Mouse (Mus musculus): ENCODE measurements around the gene Magea4.

The Magea4 gene

DNA sequence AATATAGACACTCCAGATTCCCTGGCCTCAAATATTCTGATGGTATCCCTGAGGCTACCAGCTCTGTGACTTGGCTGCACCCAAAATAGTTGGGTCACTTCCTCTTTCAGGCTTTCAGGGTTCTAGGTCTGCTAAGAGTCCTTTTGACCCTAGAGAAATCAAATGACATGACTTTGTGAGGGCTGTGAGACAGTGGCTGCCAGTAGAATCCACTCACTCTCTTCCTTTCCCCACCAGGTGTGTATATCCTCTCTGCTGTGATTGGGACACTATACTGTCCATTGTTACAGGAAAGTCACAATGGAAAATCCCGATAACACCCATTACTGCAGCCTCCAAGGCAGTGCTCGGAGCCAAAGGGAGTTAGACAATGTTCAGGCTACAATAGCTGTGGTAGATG lies at the start of gene Magea4:
Gene Magea4 (plus strand): TSS at position 301 of the 400 bp plus-strand sequence.
- DNase-seq (ENCODE audit: low spot score in 2 of 2), result no peak

DNA sequence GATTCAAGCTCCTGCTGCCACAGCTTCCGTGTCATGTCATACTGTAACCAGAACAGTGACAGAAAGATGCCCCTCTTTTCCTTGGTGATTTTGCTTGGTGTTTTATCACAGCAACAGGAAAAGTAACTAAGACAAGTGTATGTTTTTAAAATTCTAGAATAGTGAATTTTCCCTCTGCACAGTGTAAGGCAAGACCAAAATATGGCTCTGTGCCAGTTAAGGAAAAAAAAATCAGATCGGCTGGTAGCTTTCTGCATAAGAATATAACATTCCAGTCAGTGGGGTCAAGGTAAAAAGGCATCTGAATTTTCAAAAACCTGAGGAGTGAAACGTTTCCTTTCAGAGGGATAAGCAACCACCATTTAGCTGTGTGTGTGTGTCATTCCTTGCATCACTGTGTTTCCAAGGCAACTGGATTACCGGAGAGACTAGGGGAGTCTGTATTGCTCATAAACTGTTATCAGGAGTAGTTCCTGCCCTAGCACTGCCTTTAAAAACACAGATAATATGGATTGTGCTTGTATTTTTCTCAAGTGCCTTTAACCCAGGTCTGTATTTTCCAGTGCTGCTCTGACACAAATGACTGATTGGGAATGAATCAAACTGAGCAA lies 18.8 kb upstream of the Magea4 start:
- DNase-seq (ENCODE audit: low spot score in 2 of 2), result no peak

DNA sequence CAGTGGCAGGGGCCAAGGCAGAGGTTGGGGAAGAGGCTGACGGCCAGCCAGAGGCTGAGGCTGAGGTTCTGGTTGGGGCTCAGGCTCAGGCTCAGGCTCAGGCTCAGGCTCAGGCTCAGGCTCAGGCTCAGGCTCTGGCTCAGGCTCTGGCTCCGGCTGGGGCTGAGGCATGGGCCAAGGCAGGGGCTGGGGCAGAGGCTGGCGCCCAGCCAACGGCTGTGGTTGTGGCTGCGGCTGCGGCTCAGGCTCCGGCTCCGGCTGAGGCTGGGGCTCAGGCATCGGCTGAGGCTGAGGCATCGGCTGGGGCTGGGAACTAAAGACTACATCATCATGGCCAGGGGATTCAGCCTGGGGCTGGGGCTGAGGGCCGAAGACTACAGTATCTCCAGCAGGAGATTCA lies 48.8 kb downstream of the Magea4 start:
- no peak for DNase-seq (ENCODE audit: low spot score in 2 of 2)

Measured in frontal cortex, postnatal 25 days (tissue).